ENCODE assay signal across 8 mouse cellular contexts in the genomic region with DNA sequence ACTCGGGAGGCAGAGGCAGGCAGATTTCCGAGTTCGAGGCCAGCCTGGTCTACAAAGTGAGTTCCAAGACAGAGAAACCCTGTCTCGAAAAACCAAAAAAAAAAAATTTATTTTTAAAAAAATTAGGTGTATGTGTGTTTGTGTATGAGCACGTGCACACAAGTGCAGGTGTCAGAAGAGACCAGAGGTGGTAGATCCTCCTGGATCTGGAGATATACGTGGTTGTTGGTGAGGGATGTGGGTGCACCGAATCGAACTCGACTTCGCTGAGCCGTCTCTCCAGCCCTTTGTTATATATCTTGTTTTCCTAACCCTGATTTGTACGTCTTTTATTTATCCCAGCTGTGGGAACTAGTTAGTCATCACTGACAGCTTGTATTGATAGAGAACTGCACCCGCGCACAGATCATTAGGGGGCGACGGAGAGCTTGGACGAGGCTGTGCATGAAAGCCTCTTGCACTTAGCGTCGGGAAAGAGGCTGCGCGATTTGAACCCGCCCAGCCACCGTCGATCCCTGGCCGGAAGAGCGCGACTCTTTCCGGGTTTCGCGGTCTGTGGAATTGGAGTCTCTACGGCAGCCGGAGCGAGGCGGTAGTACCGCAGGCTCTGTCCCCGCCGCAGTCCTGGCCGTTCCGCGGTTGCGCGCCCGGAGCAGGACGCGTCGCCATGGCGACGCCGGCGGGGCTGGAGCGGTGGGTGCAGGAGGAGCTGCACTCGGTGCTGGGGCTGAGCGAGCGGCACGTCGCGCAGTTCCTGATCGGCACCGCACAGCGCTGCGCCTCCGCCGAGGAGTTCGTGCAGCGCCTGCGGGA. TPM values are rescaled to one million over a fixed set of nuclear protein-coding genes. Genes with fewer than 3 reads are reported as not detected.
DNase-seq lines count a peak whose midpoint lies in the region; ATAC-seq and TF ChIP-seq lines count a peak whose summit lies in the region.

A gene (plus strand): TSS at position 575 of the 813 bp plus-strand sequence.

- DNase-seq in A20 (ENCODE audit: low read depth, low spot score) (peak; percentile 97), liver (peak; percentile 95)
- DNase-seq in heart, adult 9 months (ENCODE audit: low spot score in 2 of 2) = peak; percentile 86 to 94
- DNase-seq in spleen, postnatal 4 days (ENCODE audit: low spot score in 2 of 2) = peak; percentile 94 to 96

- H3K4me1 ChIP-seq in bone marrow macrophage, adult 2 months (ENCODE audit: control insufficient read depth, insufficient read depth, low read length) = peaks cover 6% of the 10 kb centered on the region
- H3K4me1 ChIP-seq in embryonic fibroblast, embryonic 13.5 days (ENCODE audit: control insufficient read depth, insufficient read depth, low read length) = no peaks in the 10 kb centered on the region; the same call in 1 of the 2 replicates
- peaks cover 16% of the 10 kb centered on the region for H3K4me1 ChIP-seq in kidney, embryonic 15.5 days

- H3K9me3 ChIP-seq in kidney, embryonic 15.5 days (replicated peaks) = no peaks in the 10 kb centered on the region

- no peak for TF ChIP-seq POLR2A in bone marrow macrophage, adult 2 months (IDR thresholded peaks at IDR 0.05; ENCODE audit: borderline replicate concordance, low read depth, low read length)
- peak; percentile 52 for TF ChIP-seq POLR2A in embryonic fibroblast, embryonic 13.5 days (IDR thresholded peaks at IDR 0.05; ENCODE audit: low read depth, low read length)

- H3K4me3 ChIP-seq in bone marrow macrophage, adult 2 months (ENCODE audit: insufficient read depth, low read length) = peak within 1 kb of the TSS; percentile 90
- H3K4me3 ChIP-seq in embryonic fibroblast, embryonic 13.5 days (ENCODE audit: insufficient read depth, low read length) = peak within 1 kb of the TSS; percentile 84
- H3K4me3 ChIP-seq in kidney, embryonic 15.5 days (replicated peaks) = peak within 1 kb of the TSS; percentile 75

- peak; percentile 90 for ATAC-seq in kidney, embryonic 15.5 days (replicated peaks; ENCODE audit: low FRiP score)
- peak; percentile 97 for ATAC-seq in monocyte, adult 5-6 weeks (replicated peaks; ENCODE audit: insufficient number of reproducible peaks, low FRiP score, low TSS enrichment, poor library complexity, severe bottlenecking)

- peak within 1 kb of the TSS; percentile 62 for H3K27ac ChIP-seq in bone marrow macrophage, adult 2 months (ENCODE audit: insufficient read depth, low read depth, low read length)
- no peak within 1 kb of the TSS for H3K27ac ChIP-seq in embryonic fibroblast, embryonic 13.5 days (ENCODE audit: insufficient read depth, low read length)
- H3K27ac ChIP-seq in kidney, embryonic 15.5 days = peak within 1 kb of the TSS; percentile 41; the same call in 1 of the 2 replicates

- H3K27me3 ChIP-seq in kidney, embryonic 15.5 days = no peaks in the 10 kb centered on the region

- 0 out of 2 replicates have a peak, but pooled peaks have one; percentile 24 for TF ChIP-seq CTCF in bone marrow macrophage, adult 2 months (IDR thresholded peaks at IDR 0.05; ENCODE audit: low read depth, low read length)
- TF ChIP-seq CTCF in embryonic fibroblast, embryonic 13.5 days (IDR thresholded peaks at IDR 0.05; ENCODE audit: borderline replicate concordance, insufficient read depth, low read length) = peak; percentile 70

- H3K4me2 ChIP-seq in kidney, embryonic 15.5 days = peak within 1 kb of the TSS; percentile 69

- H3K9ac ChIP-seq in kidney, embryonic 15.5 days = peak within 1 kb of the TSS; percentile 77

- H3K36me3 ChIP-seq in kidney, embryonic 15.5 days = peaks cover 55% of the 10 kb centered on the region

- 5% methylated on average over 65 of the region's 66 CpGs for WGBS in kidney, embryonic 15.5 days

RNA-seq across cellular contexts. Expression of the gene that starts here (rescaled TPM):
- polyA plus RNA-seq in bone marrow macrophage, adult 2 months (2012; ENCODE audit: insufficient read depth, insufficient read length, missing spikeins) = 57.5 and 77.6 TPM in 2 replicates
- polyA plus RNA-seq in embryonic fibroblast, embryonic 13.5 days (2011; ENCODE audit: insufficient read length, low read depth, missing spikeins) = 40.5 and 41.1 TPM in 2 replicates
- 40.9 and 42.4 TPM in 2 replicates for polyA plus RNA-seq in kidney, embryonic 15.5 days (2015; fragmentation: Nextera tagmentation; extraction: Ambion mirVana)
- total RNA-seq in monocyte, adult 5-6 weeks (2017) = 67.7 to 106 TPM (median 105 TPM) in 3 replicates
